Mouse (Mus musculus): Measurements from ENCODE around the gene Bcas1. TPM values are rescaled to one million over a fixed set of nuclear protein-coding genes. Genes with fewer than 3 reads are reported as not detected.

Gene Bcas1
- total and polyA plus RNA-seq, 3 experiments, result 0.13 to 0.35 TPM; not detected in 1

GRCm38 (mm10) chr2:170474125-170474524, 46.5 kb upstream of the Bcas1 start:
- no peak overlapping the region for H3K9ac ChIP-seq (ENCODE audit: control insufficient read depth, low read depth, low read length, poor library complexity, severe bottlenecking)
- no peaks in the 10 kb centered on the region for H3K9me3 ChIP-seq (replicated peaks; ENCODE audit: insufficient read depth, low read length)
- no peak for DNase-seq (ENCODE audit: low read depth, low spot score)
- no peaks in the 10 kb centered on the region for H3K36me3 ChIP-seq (ENCODE audit: control insufficient read depth in 1 of 2, insufficient read depth in 2 of 2, low read length in 2 of 2)
- TF ChIP-seq ZNF384 (IDR thresholded peaks at IDR 0.05; ENCODE audit: low read depth, low read length) (no peak), POLR2AphosphoS2 (IDR thresholded peaks at IDR 0.05; ENCODE audit: low read length) (no peak), SMC3 (IDR thresholded peaks at IDR 0.05; ENCODE audit: low read depth, low read length) (no peak), ELF1 (IDR thresholded peaks at IDR 0.05; ENCODE audit: low read depth, low read length) (no peak), TCF12 (IDR thresholded peaks at IDR 0.05; ENCODE audit: low read depth, low read length) (no peak), MAX (IDR thresholded peaks at IDR 0.05; ENCODE audit: low read length) (no peak), EP300 (IDR thresholded peaks at IDR 0.05; ENCODE audit: low read depth in 1 of 2, low read length in 2 of 2) (no peak), ZMIZ1 (IDR thresholded peaks at IDR 0.05; ENCODE audit: low read depth, low read length) (no peak), CHD2 (IDR thresholded peaks at IDR 0.05; ENCODE audit: low read length) (no peak), USF2 (IDR thresholded peaks at IDR 0.05; ENCODE audit: borderline replicate concordance in 1 of 2, insufficient read depth in 1 of 2, low read depth in 1 of 2, low read length in 2 of 2) (no peak)
- no peak overlapping the region for H3K4me3 ChIP-seq (ENCODE audit: control insufficient read depth in 1 of 2, insufficient read depth in 1 of 2, low read depth in 2 of 2, low read length in 2 of 2)
- no peaks in the 10 kb centered on the region for H3K79me2 ChIP-seq (ENCODE audit: control insufficient read depth, insufficient read depth, low read length, poor library complexity)
- H3K4me1 ChIP-seq (ENCODE audit: control insufficient read depth in 1 of 2, insufficient read depth in 2 of 2, low read length in 2 of 2), result no peaks in the 10 kb centered on the region
- no peaks in the 10 kb centered on the region for H3K27me3 ChIP-seq (ENCODE audit: control insufficient read depth in 1 of 2, insufficient read depth in 2 of 2, low read length in 2 of 2)
- no peak overlapping the region for H3K27ac ChIP-seq (ENCODE audit: control insufficient read depth, low read depth, low read length)

GRCm38 (mm10) chr2:170470591-170470990, 42.9 kb upstream of the Bcas1 start:
- Histone ChIP-seq H3K4me3 (ENCODE audit: control insufficient read depth in 1 of 2, insufficient read depth in 1 of 2, low read depth in 2 of 2, low read length in 2 of 2) (no peak overlapping the region), H3K79me2 (ENCODE audit: control insufficient read depth, insufficient read depth, low read length, poor library complexity) (no peaks in the 10 kb centered on the region), H3K9me3 (replicated peaks; ENCODE audit: insufficient read depth, low read length) (no peaks in the 10 kb centered on the region), H3K27ac (ENCODE audit: control insufficient read depth, low read depth, low read length) (no peak overlapping the region), H3K4me1 (ENCODE audit: control insufficient read depth in 1 of 2, insufficient read depth in 2 of 2, low read length in 2 of 2) (no peaks in the 10 kb centered on the region), H3K27me3 (ENCODE audit: control insufficient read depth in 1 of 2, insufficient read depth in 2 of 2, low read length in 2 of 2) (no peaks in the 10 kb centered on the region), H3K36me3 (ENCODE audit: control insufficient read depth in 1 of 2, insufficient read depth in 2 of 2, low read length in 2 of 2) (no peaks in the 10 kb centered on the region), H3K9ac (ENCODE audit: control insufficient read depth, low read depth, low read length, poor library complexity, severe bottlenecking) (no peak overlapping the region)
- TF ChIP-seq EP300 (IDR thresholded peaks at IDR 0.05; ENCODE audit: low read depth in 1 of 2, low read length in 2 of 2), result no peak
- no peak for TF ChIP-seq MAFK (IDR thresholded peaks at IDR 0.05; ENCODE audit: borderline replicate concordance, low read depth, low read length)
- no peak for DNase-seq (ENCODE audit: low read depth, low spot score)

GRCm38 (mm10) chr2:170469616-170470308, 42.1 kb upstream of the Bcas1 start:
- Histone ChIP-seq H3K9ac (ENCODE audit: control insufficient read depth, low read depth, low read length, poor library complexity, severe bottlenecking) (no peak overlapping the region), H3K4me1 (ENCODE audit: control insufficient read depth in 1 of 2, insufficient read depth in 2 of 2, low read length in 2 of 2) (no peaks in the 10 kb centered on the region), H3K27ac (ENCODE audit: control insufficient read depth, low read depth, low read length) (no peak overlapping the region), H3K36me3 (ENCODE audit: control insufficient read depth in 1 of 2, insufficient read depth in 2 of 2, low read length in 2 of 2) (no peaks in the 10 kb centered on the region), H3K27me3 (ENCODE audit: control insufficient read depth in 1 of 2, insufficient read depth in 2 of 2, low read length in 2 of 2) (no peaks in the 10 kb centered on the region), H3K4me3 (ENCODE audit: control insufficient read depth in 1 of 2, insufficient read depth in 1 of 2, low read depth in 2 of 2, low read length in 2 of 2) (no peak overlapping the region), H3K9me3 (replicated peaks; ENCODE audit: insufficient read depth, low read length) (no peaks in the 10 kb centered on the region), H3K79me2 (ENCODE audit: control insufficient read depth, insufficient read depth, low read length, poor library complexity) (no peaks in the 10 kb centered on the region)
- TF ChIP-seq TAL1 (IDR thresholded peaks at IDR 0.05; ENCODE audit: low read length), result no peak
- TF ChIP-seq ELF1 (IDR thresholded peaks at IDR 0.05; ENCODE audit: low read depth, low read length), result no peak
- TF ChIP-seq MYC (IDR thresholded peaks at IDR 0.05; ENCODE audit: low read depth, low read length), result no peak
- TF ChIP-seq JUND (IDR thresholded peaks at IDR 0.05; ENCODE audit: low read depth, low read length), result no peak
- no peak for TF ChIP-seq TBP (IDR thresholded peaks at IDR 0.05; ENCODE audit: low read depth, low read length)
- TF ChIP-seq ZMIZ1 (IDR thresholded peaks at IDR 0.05; ENCODE audit: low read depth, low read length), result no peak
- no peak for TF ChIP-seq RAD21 (IDR thresholded peaks at IDR 0.05; ENCODE audit: low read depth, low read length)
- TF ChIP-seq CHD1 (IDR thresholded peaks at IDR 0.05; ENCODE audit: low read depth, low read length), result no peak
- no peak for TF ChIP-seq E2F4 (IDR thresholded peaks at IDR 0.05; ENCODE audit: borderline replicate concordance, low read depth, low read length)
- TF ChIP-seq MXI1 (IDR thresholded peaks at IDR 0.05; ENCODE audit: low read depth, low read length), result no peak
- no peak for TF ChIP-seq CTCF (IDR thresholded peaks at IDR 0.05 in 2 of 3, conservative IDR thresholded peaks at IDR 0.05 in 1 of 3; ENCODE audit: control insufficient read depth in 1 of 3, insufficient read depth in 1 of 3, low read depth in 2 of 3, low read length in 3 of 3, poor library complexity in 1 of 3, severe bottlenecking in 1 of 3)
- DNase-seq (ENCODE audit: low read depth, low spot score), result no peak

Data from MEL (cell line).